Mouse (Mus musculus): ENCODE measurements around the gene Krt32.

Krt32 gene

GRCm38 (mm10) chr11:100087861-100088260 is at the start of gene Krt32:
TSS of gene Krt32 (minus strand) at chr11:100088226.
- no peak for DNase-seq

- no peak for DNase-seq
Measured at GRCm38 (mm10) chr11:100137693-100138092, 49.7 kb upstream of the Krt32 start.

GRCm38 (mm10) chr11:100136559-100136958 is 48.5 kb upstream of the Krt32 start:
- no peak for DNase-seq

DNA sequence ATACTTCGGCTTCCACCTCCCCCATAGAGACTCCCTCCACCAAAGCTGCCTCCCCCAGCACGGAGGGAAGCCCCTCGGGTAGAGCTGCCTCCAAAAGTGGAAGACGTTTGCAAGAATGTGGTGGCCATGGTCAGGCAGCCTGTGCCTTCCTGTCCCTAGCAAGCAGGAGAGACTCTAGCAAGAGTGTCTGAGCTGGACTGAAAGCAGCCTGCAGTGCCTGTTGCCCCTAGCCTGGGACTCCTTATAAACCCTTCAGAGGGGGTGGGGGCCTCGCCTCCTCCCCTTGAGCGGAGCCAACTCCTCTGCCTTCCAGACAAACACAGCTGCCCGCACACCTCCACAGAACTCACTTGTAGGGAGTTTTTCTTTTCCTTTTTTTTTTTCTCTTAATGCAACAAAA is 47.7 kb upstream of the Krt32 start, which contains the start of gene Krt15:
Gene Krt15 (minus strand): TSS at position 198 of the 400 bp plus-strand sequence.
- no peak for DNase-seq

- no peak for DNase-seq
Measured at GRCm38 (mm10) chr11:100124901-100125300, 36.9 kb upstream of the Krt32 start.

GRCm38 (mm10) chr11:100121466-100121865 is 33.4 kb upstream of the Krt32 start, which contains the start of gene Krt13:
TSS of gene Krt13 (minus strand) at chr11:100121566.
- no peak for DNase-seq

GRCm38 (mm10) chr11:100120331-100120730 is 32.3 kb upstream of the Krt32 start:
- no peak for DNase-seq

DNA sequence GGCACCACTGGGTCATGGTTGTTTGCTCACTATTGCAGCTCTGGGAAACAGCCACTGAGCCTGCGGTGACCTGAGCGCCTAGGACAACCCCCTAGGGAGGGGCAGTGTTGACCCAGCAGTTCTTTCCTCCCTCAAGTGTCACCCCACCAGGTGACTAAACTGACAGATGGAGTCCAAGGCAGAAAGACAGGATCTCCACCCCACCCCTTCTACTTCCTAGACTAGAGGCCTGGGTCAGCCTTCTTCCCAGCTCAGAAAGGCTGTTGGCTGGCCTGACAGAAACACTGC is 25.7 kb upstream of the Krt32 start:
- DNase-seq, result no peak

GRCm38 (mm10) chr11:100112935-100113741 is 25.1 kb upstream of the Krt32 start:
- no peak for DNase-seq

- DNase-seq, result no peak
Measured at GRCm38 (mm10) chr11:100105576-100106122, 17.6 kb upstream of the Krt32 start, which contains the start of gene Krt36. TSS of gene Krt36 (minus strand) at chr11:100105626.

- DNase-seq, result no peak
Measured at GRCm38 (mm10) chr11:100102693-100103429, 14.8 kb upstream of the Krt32 start.

- DNase-seq, result no peak
Measured at GRCm38 (mm10) chr11:100100391-100100790, 12.4 kb upstream of the Krt32 start.

GRCm38 (mm10) chr11:100097819-100098218 is 9.8 kb upstream of the Krt32 start:
- DNase-seq, result peak; percentile 24

GRCm38 (mm10) chr11:100096141-100096540 is 8.1 kb upstream of the Krt32 start, which contains the start of gene Krt35:
TSS of gene Krt35 (minus strand) at chr11:100096241.
- DNase-seq, result no peak

DNA sequence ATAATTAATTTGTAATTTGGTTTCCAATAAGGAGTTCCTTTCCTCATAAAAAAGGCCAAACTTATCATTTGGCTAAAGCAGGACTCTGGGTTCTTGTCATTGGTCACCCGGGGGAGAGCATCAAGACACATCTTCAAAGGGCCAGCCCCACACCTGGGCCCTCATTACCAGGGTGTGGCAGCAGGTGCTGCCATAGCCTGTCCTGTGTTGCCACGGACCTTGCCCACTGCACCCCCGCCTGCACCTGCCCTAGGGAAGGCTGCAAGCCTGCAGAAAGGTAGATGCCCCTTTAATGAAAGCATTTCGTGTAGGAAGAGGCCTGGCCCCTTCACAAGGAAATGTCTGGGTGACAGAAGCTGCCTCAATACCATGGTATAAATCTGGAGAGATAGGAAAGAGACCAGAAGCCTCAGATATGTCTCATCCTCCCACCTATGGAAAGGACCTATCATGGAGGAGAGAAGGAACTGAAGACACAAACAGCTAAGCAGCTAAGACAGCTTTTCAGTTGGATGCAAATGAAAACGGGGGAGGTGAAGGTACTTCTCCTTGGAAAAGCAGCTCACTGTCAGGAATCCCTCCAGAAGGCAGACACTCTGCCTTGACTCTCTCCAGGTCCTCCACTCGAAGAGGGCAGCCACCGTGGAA is 476 bp upstream of the Krt32 start:
- DNase-seq, result no peak

DNA sequence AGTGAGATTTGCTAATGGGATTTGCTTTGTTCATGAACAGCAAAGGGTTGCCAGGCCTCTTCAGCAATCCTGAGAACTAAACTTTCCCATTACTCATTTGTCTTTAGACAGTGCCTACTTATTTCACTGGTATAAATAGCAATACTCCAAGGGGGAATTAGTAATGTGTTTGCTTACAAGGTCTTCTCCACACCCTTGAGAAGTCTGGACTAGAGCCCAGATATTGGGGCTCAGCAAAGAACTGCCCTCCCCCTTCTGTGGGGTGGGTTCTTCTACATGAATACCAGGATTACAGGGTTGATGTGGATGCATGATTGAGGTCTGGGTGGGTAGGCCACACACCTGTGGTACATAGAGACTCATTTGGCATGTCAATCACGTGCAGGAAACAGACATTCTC is 14.2 kb downstream of the Krt32 start:
- DNase-seq, result no peak

DNA sequence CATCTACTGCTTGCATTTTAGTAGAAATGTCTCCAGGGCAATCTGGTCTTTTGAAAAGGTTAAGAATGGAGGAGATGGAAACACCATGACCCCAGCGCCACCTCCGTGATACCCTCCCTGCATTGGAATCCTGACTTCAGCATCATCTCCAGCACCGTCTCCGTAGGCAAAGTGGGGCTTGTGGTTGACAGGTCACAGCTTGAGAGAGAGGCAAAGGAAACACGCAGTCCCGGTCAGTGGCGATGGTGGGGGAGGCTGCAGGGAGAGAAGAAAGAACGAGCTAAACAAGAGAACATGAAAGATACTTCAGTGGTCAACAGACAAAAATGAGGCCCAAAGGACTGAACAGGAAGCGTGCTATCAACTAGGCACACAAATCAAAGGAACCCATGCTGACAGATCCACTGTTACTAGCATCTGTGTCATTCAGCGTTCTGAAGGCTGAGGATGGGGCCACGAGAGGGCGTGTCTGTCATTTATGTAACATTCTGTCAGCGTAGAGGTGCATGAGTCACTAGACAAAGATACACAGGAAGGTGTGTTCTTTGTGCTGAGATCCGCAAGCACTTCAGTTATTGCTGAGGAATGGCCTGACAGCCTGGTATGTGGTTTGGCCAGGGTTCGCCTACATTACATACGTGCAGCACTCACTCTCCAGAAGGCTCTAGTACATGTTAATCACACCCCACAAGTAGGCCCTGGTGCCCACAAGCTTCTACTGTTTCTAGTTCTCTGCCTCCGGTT is 20.6 kb downstream of the Krt32 start:
- DNase-seq, result no peak

- DNase-seq, result no peak
Measured at GRCm38 (mm10) chr11:100066236-100067010, 21.6 kb downstream of the Krt32 start.

DNA sequence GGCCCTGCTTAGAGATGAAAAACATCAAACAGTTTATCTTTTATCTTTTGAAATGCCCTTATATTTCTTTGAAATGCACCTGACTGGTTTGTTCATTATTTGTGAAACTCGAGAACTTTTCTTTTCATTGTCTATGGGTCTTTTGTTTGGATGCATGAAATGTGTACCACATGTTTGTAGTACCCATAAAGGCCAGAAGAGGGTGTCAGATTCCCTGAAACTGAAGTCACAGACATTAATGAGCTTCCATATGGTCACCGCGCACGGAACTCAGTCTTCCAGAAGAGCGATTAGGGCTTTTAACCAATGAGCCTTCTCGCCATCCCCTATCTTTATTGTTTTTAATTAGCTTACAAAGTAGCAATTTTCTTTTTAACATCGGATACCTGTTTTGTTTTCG is 29.2 kb downstream of the Krt32 start:
- DNase-seq, result peak; percentile 36

DNA sequence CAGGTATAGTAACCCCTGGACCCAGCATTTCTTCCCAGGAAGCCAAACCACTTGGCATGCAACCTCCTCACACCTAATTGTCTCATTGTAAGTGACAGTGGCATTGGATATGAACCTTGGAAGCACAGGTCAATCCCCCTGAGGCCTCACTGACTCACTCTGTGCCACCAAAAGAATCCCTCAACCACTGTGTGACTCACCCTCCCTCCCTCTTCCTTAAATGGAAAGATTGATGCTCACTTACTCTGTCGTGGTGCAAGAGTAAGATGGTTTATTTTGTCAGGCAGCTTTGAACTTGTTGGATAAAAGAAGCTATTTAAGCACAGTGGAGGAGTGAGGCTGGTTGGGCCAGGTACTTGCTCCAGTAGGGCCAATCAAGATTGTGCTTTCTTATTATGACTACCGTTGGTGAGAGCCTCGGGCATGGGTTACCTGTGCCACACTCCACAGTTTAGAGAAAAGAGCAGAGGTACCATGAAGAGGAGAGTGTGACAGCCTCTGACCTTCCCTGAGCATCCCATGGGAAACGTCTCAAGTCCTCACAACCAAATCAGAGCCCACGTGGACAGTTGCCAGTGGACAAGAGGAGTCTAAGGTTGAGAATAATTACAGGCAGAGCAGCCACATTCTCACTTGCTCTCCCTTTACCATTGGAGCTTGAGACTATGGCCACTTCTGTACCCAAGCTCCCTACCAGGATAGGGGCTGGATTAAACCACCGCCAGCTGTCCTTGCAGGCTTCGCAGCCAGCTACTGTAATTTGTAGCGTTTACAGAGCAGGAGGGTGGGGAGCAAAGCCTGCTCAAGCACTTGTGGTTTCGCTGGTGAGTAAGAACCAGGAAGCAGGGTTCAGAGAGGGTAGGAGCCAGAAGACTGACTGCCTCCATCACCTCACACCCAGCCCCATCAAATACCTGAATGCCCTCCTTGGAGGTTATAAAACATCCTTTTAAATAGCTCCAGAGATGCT is 32.1 kb downstream of the Krt32 start:
- no peak for DNase-seq

Data from embryo, embryonic 11 days (tissue).